Mouse (Mus musculus) right cerebral cortex, postnatal 10 days (tissue): Measurements from ENCODE around the gene Hecw2.

Source experiments
- DNase-seq, 2 experiments: peaks; one replicate each; pipeline ENCODE4 v3.0.0; 2021; ENCODE audit warnings: low spot score in 2 of 2

The Hecw2 gene

GRCm38 (mm10) chr1:53894299-53894698 is 300.7 kb downstream of the Hecw2 start:
- no peak for DNase-seq

- DNase-seq = no peak
These were observed 304.6 kb downstream of the Hecw2 start for GRCm38 (mm10) chr1:53890380-53890779.

GRCm38 (mm10) chr1:53889806-53890205 is 305.2 kb downstream of the Hecw2 start:
- DNase-seq = no peak

GRCm38 (mm10) chr1:53882480-53882879 is 312.5 kb downstream of the Hecw2 start:
- no peak for DNase-seq

GRCm38 (mm10) chr1:53875919-53876318 is 319.0 kb downstream of the Hecw2 start:
- DNase-seq = no peak

- DNase-seq = no peak
These were observed 327.7 kb downstream of the Hecw2 start for GRCm38 (mm10) chr1:53867316-53867715.

GRCm38 (mm10) chr1:53866374-53866902 is 328.5 kb downstream of the Hecw2 start:
- no peak for DNase-seq

GRCm38 (mm10) chr1:53864046-53864445 is 330.9 kb downstream of the Hecw2 start:
- DNase-seq = no peak

- DNase-seq = no peak
These were observed 334.4 kb downstream of the Hecw2 start for GRCm38 (mm10) chr1:53860611-53861010.

GRCm38 (mm10) chr1:53859175-53859574 is 335.8 kb downstream of the Hecw2 start:
- DNase-seq = no peak

GRCm38 (mm10) chr1:53856501-53857103 is 338.4 kb downstream of the Hecw2 start:
- peak; percentile 34 to 45 for DNase-seq

GRCm38 (mm10) chr1:53855732-53856131 is 339.2 kb downstream of the Hecw2 start:
- no peak for DNase-seq

- DNase-seq = no peak
These were observed 342.8 kb downstream of the Hecw2 start for GRCm38 (mm10) chr1:53852086-53852610.

- DNase-seq = no peak
These were observed 343.6 kb downstream of the Hecw2 start for GRCm38 (mm10) chr1:53851334-53851733.

- DNase-seq = no peak
These were observed 344.1 kb downstream of the Hecw2 start for GRCm38 (mm10) chr1:53850891-53851290.

- DNase-seq = no peak
These were observed 348.2 kb downstream of the Hecw2 start for GRCm38 (mm10) chr1:53846665-53847237.

- no peak for DNase-seq
These were observed 349.1 kb downstream of the Hecw2 start for GRCm38 (mm10) chr1:53845854-53846253.

- no peak for DNase-seq
These were observed 349.9 kb downstream of the Hecw2 start for GRCm38 (mm10) chr1:53844914-53845612.

- DNase-seq = no peak
These were observed 350.6 kb downstream of the Hecw2 start for GRCm38 (mm10) chr1:53844122-53844913.

GRCm38 (mm10) chr1:53843051-53843450 is 351.9 kb downstream of the Hecw2 start:
- no peak for DNase-seq

- no peak for DNase-seq
These were observed 353.9 kb downstream of the Hecw2 start for GRCm38 (mm10) chr1:53841080-53841479.

- DNase-seq = no peak
These were observed 355.6 kb downstream of the Hecw2 start for GRCm38 (mm10) chr1:53839392-53839791.
